Mouse (Mus musculus): ENCODE measurements at regions not wholly inside any gene's neighbourhood (a gene's known extent, or its start where the extent isn't known, plus 50 kb on each side); places are given as distances from the start of the nearest gene placed in this dataset.
"Not testable (repeated sequence)": the region's sequence is repeated elsewhere in the genome, so short reads cannot be mapped to it uniquely, and the experiment has no call there.

GRCm38 (mm10) chrX:50490477-50490967 is 62.2 kb upstream of the Olfr1324 start:
- TF ChIP-seq GATA1 (IDR thresholded peaks at IDR 0.05; ENCODE audit: borderline replicate concordance, low read length); FLI1 (IDR thresholded peaks at IDR 0.05; ENCODE audit: low read length): not testable (repeated sequence)
